Mouse (Mus musculus): ENCODE results near the gene Cd274. TPM values are rescaled to one million over a fixed set of nuclear protein-coding genes. Genes with fewer than 3 reads are reported as not detected.

Gene Cd274
- polyA plus RNA-seq, 1 experiment from 2014 or later = 0.45 TPM

DNA sequence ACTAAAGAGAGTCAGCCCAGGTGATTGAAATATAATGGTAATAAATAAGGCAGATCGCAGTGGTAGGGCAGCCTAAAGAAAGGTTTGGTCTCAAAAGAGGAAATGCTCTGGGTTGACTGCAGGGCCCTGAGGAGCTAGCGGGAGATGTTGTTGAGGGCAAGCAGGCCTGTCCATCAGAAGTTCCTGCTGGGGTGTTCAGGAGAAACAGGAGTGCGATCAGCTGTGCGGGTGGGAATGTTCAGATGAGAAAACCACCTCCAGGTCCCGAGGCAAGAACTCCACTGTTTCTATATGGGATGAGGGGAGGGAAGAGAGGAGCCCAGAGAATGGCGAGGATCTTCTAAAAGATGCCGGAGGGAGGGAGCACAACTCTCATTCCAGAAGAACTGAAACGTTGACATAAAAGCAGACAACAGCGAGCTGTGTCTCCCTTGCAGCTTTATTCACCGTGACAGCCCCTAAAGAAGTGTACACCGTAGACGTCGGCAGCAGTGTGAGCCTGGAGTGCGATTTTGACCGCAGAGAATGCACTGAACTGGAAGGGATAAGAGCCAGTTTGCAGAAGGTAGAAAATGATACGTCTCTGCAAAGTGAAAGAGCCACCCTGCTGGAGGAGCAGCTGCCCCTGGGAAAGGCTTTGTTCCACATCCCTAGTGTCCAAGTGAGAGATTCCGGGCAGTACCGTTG lies 69.7 kb downstream of the Cd274 start:
- no peak overlapping the region for H3K27ac ChIP-seq (ENCODE audit: low read length)
- WGBS = 88% methylated on average over 18 of the region's 18 CpGs

More for the DNA sequence above, 69.7 kb downstream of the Cd274 start:
- Histone ChIP-seq H3K9me3 (ENCODE audit: control insufficient read depth, low read depth, low read length) (no peaks in the 10 kb centered on the region), H3K9ac (replicated peaks; ENCODE audit: low read depth, low read length) (no peak overlapping the region), H3K4me1 (ENCODE audit: control insufficient read depth, insufficient read depth, low read length) (no peaks in the 10 kb centered on the region), H3K4me3 (ENCODE audit: low read depth, low read length) (no peak overlapping the region), H3K27me3 (ENCODE audit: control insufficient read depth, insufficient read depth, low read length) (no peaks in the 10 kb centered on the region), H3K4me2 (replicated peaks; ENCODE audit: low read depth, low read length) (no peak overlapping the region), H3K36me3 (ENCODE audit: control insufficient read depth, insufficient read depth, low read length) (no peaks in the 10 kb centered on the region)
- no peak for ATAC-seq (ENCODE audit: insufficient number of reproducible peaks, insufficient read depth, low FRiP score, low read depth)

Other genes starting within 250 kb of the Cd274 start
- 11.2 and 13.1 TPM in 2 replicates for gene Jak2, start 115.6 kb upstream of the Cd274 start, polyA plus RNA-seq (2014; fragmentation: Nextera tagmentation; extraction: Ambion mirVana)
- 4.1 and 5.6 TPM in 2 replicates for gene Insl6, start 42.1 kb upstream of the Cd274 start, polyA plus RNA-seq (2014; fragmentation: Nextera tagmentation; extraction: Ambion mirVana)
- not detected in 2 replicates for gene Rln1, start 32.8 kb upstream of the Cd274 start, polyA plus RNA-seq (2014; fragmentation: Nextera tagmentation; extraction: Ambion mirVana)
- gene Plgrkt, start 65 bp upstream of the Cd274 start, polyA plus RNA-seq (2014; fragmentation: Nextera tagmentation; extraction: Ambion mirVana) = 66.9 and 68.1 TPM in 2 replicates
- gene Pdcd1lg2, start 43.5 kb downstream of the Cd274 start, polyA plus RNA-seq (2014; fragmentation: Nextera tagmentation; extraction: Ambion mirVana) = not detected in 2 replicates
- gene Ric1, start 154.8 kb downstream of the Cd274 start, polyA plus RNA-seq (2014; fragmentation: Nextera tagmentation; extraction: Ambion mirVana) = 20.8 and 21.7 TPM in 2 replicates